Mouse (Mus musculus): ENCODE measurements around the gene 5730409E04Rik. TPM values are rescaled to one million over a fixed set of nuclear protein-coding genes. Genes with fewer than 3 reads are reported as not detected.

Gene 5730409E04Rik
- polyA plus RNA-seq, 1 experiment = 1.8 TPM

DNA sequence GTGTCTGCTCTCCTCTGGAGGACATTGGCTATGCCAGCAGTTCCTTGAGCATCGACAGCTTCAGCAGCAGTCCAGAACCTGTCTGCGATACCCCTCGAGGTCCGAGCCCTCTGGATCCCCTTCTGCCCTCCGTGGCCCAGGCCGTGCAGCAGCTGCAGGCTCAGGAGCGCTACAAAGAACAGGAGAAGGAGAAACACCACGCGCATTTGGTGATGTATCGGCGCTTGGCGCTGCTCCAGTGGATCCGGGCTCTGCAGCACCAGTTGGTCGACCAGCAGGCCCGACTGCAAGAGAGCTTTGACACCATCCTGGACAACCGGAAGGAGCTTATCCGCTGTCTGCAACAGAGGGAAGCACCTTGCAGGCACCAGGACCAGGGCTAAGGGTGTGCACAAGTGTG lies 2.4 kb downstream of the 5730409E04Rik start:
- Histone ChIP-seq H3K79me2 (ENCODE audit: control insufficient read depth, insufficient read depth) (no peaks in the 10 kb centered on the region), H3K36me3 (ENCODE audit: control insufficient read depth, insufficient read depth) (no peaks in the 10 kb centered on the region), H3K4me2 (ENCODE audit: low read depth) (no peak overlapping the region), H3K27me3 (ENCODE audit: control insufficient read depth, insufficient read depth, insufficient read length) (no peaks in the 10 kb centered on the region), H3ac (ENCODE audit: control insufficient read depth, insufficient read length) (no peak overlapping the region), H3K4me3 (no peak overlapping the region)
- TF ChIP-seq CEBPB (IDR thresholded peaks at IDR 0.05; ENCODE audit: insufficient read depth, poor library complexity, severe bottlenecking) (no peak), E2F4 (IDR thresholded peaks at IDR 0.05; ENCODE audit: insufficient read depth) (no peak), USF1 (IDR thresholded peaks at IDR 0.05; ENCODE audit: low read depth) (no peak)

GRCm38 (mm10) chr4:126616312-126616711 lies 6.7 kb downstream of the 5730409E04Rik start:
- no peak overlapping the region for H3K4me3 ChIP-seq
- no peak for TF ChIP-seq MYOD1 (IDR thresholded peaks at IDR 0.05; ENCODE audit: control insufficient read depth in 1 of 3, insufficient read length in 2 of 3, low read depth in 2 of 3)
- no peak for TF ChIP-seq REST (IDR thresholded peaks at IDR 0.05; ENCODE audit: insufficient read depth, insufficient read length)
- TF ChIP-seq SRF (IDR thresholded peaks at IDR 0.05; ENCODE audit: control insufficient read depth, insufficient read length, low read depth) = no peak
- TF ChIP-seq MYOG (IDR thresholded peaks at IDR 0.05; ENCODE audit: control insufficient read depth in 1 of 3, insufficient read depth in 1 of 3, insufficient read length in 2 of 3, low read depth in 2 of 3) = no peak
- TF ChIP-seq TCF12 (IDR thresholded peaks at IDR 0.05; ENCODE audit: insufficient read depth, poor library complexity, severe bottlenecking) = no peak
- no peak for TF ChIP-seq POLR2AphosphoS2 (IDR thresholded peaks at IDR 0.05; ENCODE audit: insufficient read length, low read depth)
- no peak for TF ChIP-seq POLR2A (IDR thresholded peaks at IDR 0.05; ENCODE audit: insufficient read length, low read depth)
- no peak for TF ChIP-seq USF1 (IDR thresholded peaks at IDR 0.05; ENCODE audit: low read depth)
- no peak for TF ChIP-seq CEBPB (IDR thresholded peaks at IDR 0.05; ENCODE audit: insufficient read depth, poor library complexity, severe bottlenecking)
- TF ChIP-seq E2F4 (IDR thresholded peaks at IDR 0.05; ENCODE audit: insufficient read depth) = no peak
- no peak for TF ChIP-seq TCF3 (IDR thresholded peaks at IDR 0.05; ENCODE audit: insufficient read length, low read depth)
- no peak for TF ChIP-seq MAX (IDR thresholded peaks at IDR 0.05; ENCODE audit: low read depth)

DNA sequence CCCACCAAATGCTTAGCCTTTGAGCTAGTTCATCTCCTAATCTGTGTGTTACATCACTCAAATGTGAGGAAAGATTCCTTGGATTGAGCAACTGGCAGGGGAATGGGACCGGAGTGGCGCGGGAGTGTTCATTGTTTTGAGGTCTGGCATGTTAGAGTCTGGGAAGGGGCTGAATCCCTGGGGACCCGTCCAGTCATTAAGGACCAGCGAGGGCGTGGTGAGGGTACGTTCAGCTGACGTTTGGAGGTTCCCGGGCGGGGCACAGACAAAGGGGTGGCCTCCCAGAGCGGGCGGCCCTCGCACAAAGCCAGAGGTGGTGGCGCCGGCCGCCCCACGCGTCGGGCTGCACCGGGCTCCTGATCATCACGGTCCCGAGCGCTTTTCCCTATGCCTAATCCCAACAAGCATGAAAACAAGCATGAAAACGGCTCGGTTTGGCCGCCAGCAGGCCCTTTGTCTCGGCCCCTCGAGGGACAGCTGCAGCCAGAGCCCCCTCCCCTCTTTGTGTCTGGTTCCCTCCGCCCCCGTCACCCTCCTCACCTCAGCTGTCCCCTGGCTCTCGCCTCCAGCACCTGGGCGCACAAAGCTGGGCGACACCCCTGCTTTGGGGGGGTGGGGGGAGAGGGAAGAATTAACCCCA lies 10.2 kb downstream of the 5730409E04Rik start:
- peaks cover 54% of the 10 kb centered on the region for H3K27me3 ChIP-seq (ENCODE audit: control insufficient read depth, insufficient read depth, insufficient read length)
- no peaks in the 10 kb centered on the region for H3K79me2 ChIP-seq (ENCODE audit: control insufficient read depth, insufficient read depth)
- H3K4me3 ChIP-seq = no peak overlapping the region
- no peak overlapping the region for H3ac ChIP-seq (ENCODE audit: control insufficient read depth, insufficient read length)
- no peak for TF ChIP-seq SRF (IDR thresholded peaks at IDR 0.05; ENCODE audit: control insufficient read depth, insufficient read length, low read depth)
- no peak for TF ChIP-seq POLR2A (IDR thresholded peaks at IDR 0.05; ENCODE audit: insufficient read length, low read depth)
- TF ChIP-seq CEBPB (IDR thresholded peaks at IDR 0.05; ENCODE audit: insufficient read depth, poor library complexity, severe bottlenecking) = no peak
- TF ChIP-seq TCF12 (IDR thresholded peaks at IDR 0.05; ENCODE audit: insufficient read depth, poor library complexity, severe bottlenecking) = no peak
- TF ChIP-seq MYOG (IDR thresholded peaks at IDR 0.05; ENCODE audit: control insufficient read depth in 1 of 3, insufficient read depth in 1 of 3, insufficient read length in 2 of 3, low read depth in 2 of 3) = no peak
- TF ChIP-seq REST (IDR thresholded peaks at IDR 0.05; ENCODE audit: insufficient read depth, insufficient read length) = no peak
- TF ChIP-seq MAX (IDR thresholded peaks at IDR 0.05; ENCODE audit: low read depth) = no peak
- TF ChIP-seq MYOD1 (IDR thresholded peaks at IDR 0.05; ENCODE audit: control insufficient read depth in 1 of 3, insufficient read length in 2 of 3, low read depth in 2 of 3) = no peak
- TF ChIP-seq POLR2AphosphoS2 (IDR thresholded peaks at IDR 0.05; ENCODE audit: insufficient read length, low read depth) = no peak
- TF ChIP-seq USF1 (IDR thresholded peaks at IDR 0.05; ENCODE audit: low read depth) = no peak
- no peak for TF ChIP-seq E2F4 (IDR thresholded peaks at IDR 0.05; ENCODE audit: insufficient read depth)
- no peak for TF ChIP-seq TCF3 (IDR thresholded peaks at IDR 0.05; ENCODE audit: insufficient read length, low read depth)
- H3K4me2 ChIP-seq (ENCODE audit: low read depth) = no peak overlapping the region
- no peaks in the 10 kb centered on the region for H3K36me3 ChIP-seq (ENCODE audit: control insufficient read depth, insufficient read depth)

More at GRCm38 (mm10) chr4:126616312-126616711, 6.7 kb downstream of the 5730409E04Rik start:
- Histone ChIP-seq H3K79me2 (ENCODE audit: control insufficient read depth, insufficient read depth) (no peaks in the 10 kb centered on the region), H3ac (ENCODE audit: control insufficient read depth, insufficient read length) (no peak overlapping the region), H3K27me3 (ENCODE audit: control insufficient read depth, insufficient read depth, insufficient read length) (peaks cover 27% of the 10 kb centered on the region), H3K36me3 (ENCODE audit: control insufficient read depth, insufficient read depth) (no peaks in the 10 kb centered on the region), H3K4me2 (ENCODE audit: low read depth) (no peak overlapping the region)

DNA sequence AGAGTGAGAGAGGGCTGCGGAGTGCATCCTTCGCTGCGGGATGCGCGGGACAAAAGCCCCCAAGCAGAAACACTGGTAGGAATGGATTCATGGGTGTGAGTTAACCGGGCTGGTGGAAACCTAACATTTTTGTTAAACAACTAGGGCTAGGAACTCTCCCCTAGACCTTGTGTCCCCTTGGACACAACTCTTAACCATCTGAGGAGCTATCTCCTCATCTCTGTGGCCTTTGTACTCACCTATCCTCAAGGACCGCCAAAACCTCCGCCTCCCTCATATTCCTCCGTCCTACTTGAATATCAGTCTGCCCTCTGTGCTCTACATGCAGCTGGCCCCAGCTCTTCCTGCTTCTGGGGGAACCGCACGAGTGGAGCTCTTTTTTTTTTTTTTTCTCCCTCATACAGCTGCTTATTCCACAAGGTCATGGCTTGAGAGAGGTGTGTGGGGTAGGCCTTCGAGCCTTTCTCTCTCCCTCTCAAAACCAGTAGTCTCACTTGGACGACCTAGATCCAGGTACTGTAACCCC lies 10.8 kb downstream of the 5730409E04Rik start:
- TF ChIP-seq REST (IDR thresholded peaks at IDR 0.05; ENCODE audit: insufficient read depth, insufficient read length) (no peak), CEBPB (IDR thresholded peaks at IDR 0.05; ENCODE audit: insufficient read depth, poor library complexity, severe bottlenecking) (no peak), MAX (IDR thresholded peaks at IDR 0.05; ENCODE audit: low read depth) (no peak), MYOG (IDR thresholded peaks at IDR 0.05; ENCODE audit: control insufficient read depth in 1 of 3, insufficient read depth in 1 of 3, insufficient read length in 2 of 3, low read depth in 2 of 3) (no peak), TCF3 (IDR thresholded peaks at IDR 0.05; ENCODE audit: insufficient read length, low read depth) (no peak), MYOD1 (IDR thresholded peaks at IDR 0.05; ENCODE audit: control insufficient read depth in 1 of 3, insufficient read length in 2 of 3, low read depth in 2 of 3) (no peak), USF1 (IDR thresholded peaks at IDR 0.05; ENCODE audit: low read depth) (no peak)

More for the DNA sequence above, 10.8 kb downstream of the 5730409E04Rik start:
- Histone ChIP-seq H3K4me3 (no peak overlapping the region), H3K36me3 (ENCODE audit: control insufficient read depth, insufficient read depth) (no peaks in the 10 kb centered on the region), H3K79me2 (ENCODE audit: control insufficient read depth, insufficient read depth) (no peaks in the 10 kb centered on the region), H3K4me2 (ENCODE audit: low read depth) (no peak overlapping the region), H3ac (ENCODE audit: control insufficient read depth, insufficient read length) (no peak overlapping the region), H3K27me3 (ENCODE audit: control insufficient read depth, insufficient read depth, insufficient read length) (peaks cover 59% of the 10 kb centered on the region)
